Mouse (Mus musculus) CH12.LX (cell line): ENCODE measurements around the gene Vmn1r4. TPM values are rescaled to one million over a fixed set of nuclear protein-coding genes. Genes with fewer than 3 reads are reported as not detected.

ENCODE experiments used
- DNase-seq: peaks from one replicate; pipeline ENCODE4 v3.0.0-alpha.2; 2013; ENCODE audit errors: extremely low read depth
- H3K27ac ChIP-seq: 2 replicates; pipeline ENCODE4 v1.5.1; 2012; ENCODE audit warnings: low read depth, mild to moderate bottlenecking, control low read depth, moderate library complexity; ENCODE audit not compliant: insufficient read depth
- H3K27me3 ChIP-seq: replicated peaks from 2 replicates; pipeline ENCODE3; 2012; ENCODE audit warnings: inconsistent platforms
- H3K36me3 ChIP-seq, 2 experiments: replicated peaks in 1 of 2; 2 replicates each; pipeline versions ENCODE3 to v1.6.1; 2012; ENCODE audit warnings: inconsistent platforms in 1 of 2, low read length in 1 of 2, mild to moderate bottlenecking in 1 of 2, mixed read lengths in 1 of 2, moderate library complexity in 1 of 2; ENCODE audit not compliant: control insufficient read depth in 1 of 2, insufficient read depth in 1 of 2
- H3K4me1 ChIP-seq, 2 experiments: 2 replicates each; pipeline ENCODE4 v1.6.1; 2012; ENCODE audit warnings: inconsistent platforms in 1 of 2, moderate library complexity in 1 of 2; ENCODE audit not compliant: insufficient read depth in 2 of 2, control insufficient read depth in 1 of 2
- H3K4me2 ChIP-seq: 2 replicates; pipeline ENCODE4 v1.6.1; 2012; ENCODE audit warnings: low read depth, mild to moderate bottlenecking, control low read depth; ENCODE audit not compliant: poor library complexity, insufficient read depth, severe bottlenecking
- H3K4me3 ChIP-seq, 3 experiments: fragments of 150-350 bp in 1 of 3; sonication (generic) in 1 of 3; replicated peaks in 1 of 3; 2 replicates each; pipeline versions ENCODE3 to v1.5.1; 2011 to 2012; ENCODE audit warnings: low read depth in 2 of 3, low read length in 2 of 3, mild to moderate bottlenecking in 2 of 3, moderate library complexity in 2 of 3, control low read depth in 1 of 3, improper control_type of control experiment in 1 of 3, inconsistent platforms in 1 of 3, mixed read lengths in 1 of 3; ENCODE audit not compliant: poor library complexity in 1 of 3
- H3K79me2 ChIP-seq: replicated peaks from 2 replicates; pipeline ENCODE4 v1.6.1; 2012; ENCODE audit warnings: mild to moderate bottlenecking, moderate library complexity; ENCODE audit not compliant: control insufficient read depth, poor library complexity, insufficient read depth, severe bottlenecking; ENCODE audit errors: extremely low read depth
- H3K9ac ChIP-seq: 2 replicates; pipeline ENCODE4 v1.6.1; 2012; ENCODE audit warnings: low read depth, mild to moderate bottlenecking, control low read depth, moderate library complexity; ENCODE audit not compliant: insufficient read depth
- H3K9me3 ChIP-seq: replicated peaks from 2 replicates; pipeline ENCODE3; 2012; ENCODE audit warnings: low read length, inconsistent platforms, mixed read lengths
- ELF1 ChIP-seq: IDR thresholded peaks from 2 replicates; pipeline ENCODE4 v1.6.1; 2014; ENCODE audit warnings: low read depth, mild to moderate bottlenecking, inconsistent platforms, low read length, improper control_type of control experiment
- EP300 ChIP-seq: IDR thresholded peaks from 2 replicates; pipeline ENCODE4 v1.6.1; 2011; ENCODE audit warnings: low read length, improper control_type of control experiment
- GABPA ChIP-seq: IDR thresholded peaks from 2 replicates; pipeline ENCODE4 v1.6.1; 2012; ENCODE audit warnings: low read depth, low read length, improper control_type of control experiment, inconsistent platforms; ENCODE audit not compliant: insufficient replicate concordance
- HCFC1 ChIP-seq: IDR thresholded peaks from 2 replicates; pipeline ENCODE4 v1.6.1; 2012; ENCODE audit warnings: low read depth, mild to moderate bottlenecking, inconsistent platforms, low read length, improper control_type of control experiment
- IRF4 ChIP-seq: IDR thresholded peaks from 2 replicates; pipeline ENCODE4 v1.6.1; 2014; ENCODE audit warnings: low read depth, mild to moderate bottlenecking, inconsistent platforms, low read length, improper control_type of control experiment
- JUN ChIP-seq: IDR thresholded peaks from 2 replicates; pipeline ENCODE4 v1.6.1; 2011; ENCODE audit warnings: low read depth, mild to moderate bottlenecking, low read length, improper control_type of control experiment, moderate library complexity; ENCODE audit not compliant: insufficient read depth
- JUND ChIP-seq: conservative IDR thresholded peaks from 2 replicates; pipeline ENCODE4 v1.6.1; 2011; ENCODE audit warnings: low read depth, low read length, improper control_type of control experiment
- MAX ChIP-seq: IDR thresholded peaks from 2 replicates; pipeline ENCODE4 v1.6.1; 2011; ENCODE audit warnings: low read length, improper control_type of control experiment
- PAX5 ChIP-seq: IDR thresholded peaks from 2 replicates; pipeline ENCODE4 v1.6.1; 2012; ENCODE audit warnings: low read length, inconsistent platforms, mixed read lengths
- RCOR1 ChIP-seq: conservative IDR thresholded peaks from 2 replicates; pipeline ENCODE4 v1.6.1; 2012; ENCODE audit warnings: low read depth, mild to moderate bottlenecking, inconsistent platforms, low read length, improper control_type of control experiment
- SIN3A ChIP-seq: IDR thresholded peaks from 2 replicates; pipeline ENCODE4 v1.6.1; 2012; ENCODE audit warnings: low read length, improper control_type of control experiment, inconsistent platforms
- TBP ChIP-seq: conservative IDR thresholded peaks from 2 replicates; pipeline ENCODE4 v1.6.1; 2011; ENCODE audit warnings: low read depth, low read length, improper control_type of control experiment
- UBTF ChIP-seq: IDR thresholded peaks from 2 replicates; pipeline ENCODE4 v1.6.1; 2012; ENCODE audit warnings: low read depth, mild to moderate bottlenecking, inconsistent platforms, low read length, improper control_type of control experiment, moderate library complexity
- USF1 ChIP-seq: IDR thresholded peaks from 2 replicates; pipeline ENCODE4 v1.6.1; 2014; ENCODE audit warnings: low read depth, mild to moderate bottlenecking, inconsistent platforms, low read length, improper control_type of control experiment
- ZC3H11A ChIP-seq: IDR thresholded peaks from 2 replicates; pipeline ENCODE4 v1.6.1; 2012; ENCODE audit warnings: low read depth, mild to moderate bottlenecking, inconsistent platforms, low read length, improper control_type of control experiment
- ZMIZ1 ChIP-seq: IDR thresholded peaks from 2 replicates; pipeline ENCODE4 v1.6.1; 2012; ENCODE audit warnings: low read depth, mild to moderate bottlenecking, inconsistent platforms, low read length, improper control_type of control experiment
- ZNF384 ChIP-seq: IDR thresholded peaks from 2 replicates; pipeline ENCODE4 v1.6.1; 2012; ENCODE audit warnings: low read depth, low read length, improper control_type of control experiment, inconsistent platforms
- dilution Hi-C: fragments of 300-500 bp; cut with MboI; formaldehyde crosslinking; loops from 2 replicates; pipeline ENCODE4 v1.14.3; 2020; ENCODE audit warnings: low sequenced_read_pairs; ENCODE audit not compliant: extremely low pct_unique_long_range_greater_than_20kb, extremely low pct_ligation_motif_present
- in situ Hi-C: fragments of 300-500 bp; cut with MboI; formaldehyde crosslinking; loops from 3 replicates; pipeline ENCODE4 v1.14.3; 2019; ENCODE audit warnings: low sequenced_read_pairs, low pct_ligation_motif_present, low pct_unique_long_range_greater_than_20kb, mixed read lengths
- polyA plus RNA-seq: library from polyadenylated mRNA; unstranded; fragments of >175 nt; gene quantifications from 2 replicates; pipeline ENCODE4 v1.2.1, GENCODE M21; 2012; ENCODE audit warnings: low read depth; ENCODE audit not compliant: insufficient read length
- total RNA-seq, 2 experiments: library from RNA; depleted of rRNA; stranded (reverse); fragments of 300-350 nt in 1 of 2; fragments of >200 nt in 1 of 2; gene quantifications; 2 replicates each; pipeline ENCODE4 v1.2.3; 2012 to 2014

Vmn1r4 gene
- total and polyA plus RNA-seq, 3 experiments, result 0.11 to 0.25 (median 0.11) TPM

DNA sequence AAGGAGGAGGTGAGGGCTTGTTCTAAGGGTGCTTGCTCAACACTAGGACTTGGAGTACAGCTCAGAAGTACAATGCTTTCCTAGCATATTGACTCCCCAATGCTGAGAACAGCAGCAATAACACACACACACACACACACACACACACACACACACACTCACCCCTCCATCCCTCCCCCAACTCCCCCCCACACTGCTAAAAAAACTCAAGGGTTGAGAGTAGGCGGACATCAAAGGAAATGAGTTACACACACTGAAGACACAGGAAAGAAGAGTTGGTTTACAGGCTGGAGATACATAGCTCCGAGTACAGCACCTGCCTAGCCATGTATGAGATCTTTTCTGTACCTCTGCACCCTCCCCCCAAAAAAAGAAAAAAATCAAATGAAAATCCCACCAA lies 7.5 kb upstream of the Vmn1r4 start:
- TF ChIP-seq JUN (no peak), ELF1 (no peak), RCOR1 (no peak), UBTF (no peak), IRF4 (no peak), TBP (no peak), USF1 (no peak), ZNF384 (no peak), EP300 (no peak)
- Histone ChIP-seq H3K4me2 (no peak overlapping the region), H3K4me1 (0 out of 4 replicates have a peak, but pooled peaks cover 0 to 4% of the 10 kb centered on the region in 2 experiments), H3K9me3 (peaks cover 6% of the 10 kb centered on the region), H3K79me2 (peaks cover 16% of the 10 kb centered on the region), H3K4me3 (no peak overlapping the region), H3K27ac (no peak overlapping the region), H3K9ac (no peak overlapping the region), H3K27me3 (no peaks in the 10 kb centered on the region), H3K36me3 (peaks cover 0 to 13% of the 10 kb centered on the region in 2 experiments)
- in situ Hi-C loops, result no loop called here
- dilution Hi-C loops, result no loop called here
- no peak for DNase-seq

DNA sequence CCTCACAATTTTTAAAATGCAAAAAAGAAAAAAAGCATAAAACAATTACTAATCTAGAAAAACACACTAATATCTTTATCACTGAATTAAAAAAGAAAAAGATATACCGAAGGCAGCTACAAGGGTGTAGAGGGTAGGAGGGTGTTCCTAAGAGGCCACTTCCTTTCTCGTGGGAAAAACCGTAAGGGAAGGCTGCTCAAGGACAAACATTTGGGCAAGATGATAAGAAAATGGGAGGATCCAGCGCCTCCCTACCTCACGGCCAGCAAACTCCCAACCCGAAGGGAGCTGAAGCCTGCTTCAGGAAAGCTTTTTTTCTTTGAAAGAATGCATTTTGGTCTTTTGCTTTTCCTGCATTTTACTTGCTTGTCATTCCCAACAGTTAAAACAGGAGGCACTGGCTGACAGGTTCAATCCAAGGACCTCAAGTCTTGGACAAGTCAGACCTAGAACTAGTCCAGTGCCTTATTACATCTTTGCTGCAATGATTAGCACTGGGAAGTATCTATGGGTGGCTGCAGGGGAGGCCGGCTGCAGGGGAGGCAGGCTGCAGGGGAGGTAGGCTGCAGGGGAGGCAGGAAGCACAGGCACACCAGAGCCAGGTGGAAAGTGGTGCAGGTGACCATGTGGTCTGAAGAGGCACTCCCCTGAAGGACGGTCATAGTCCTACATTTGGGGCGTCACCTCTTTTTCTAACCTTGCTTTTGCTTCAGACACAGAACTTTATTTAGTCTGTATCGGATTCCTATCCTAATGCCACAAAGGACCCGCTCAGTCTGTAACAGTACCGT lies 6.0 kb upstream of the Vmn1r4 start:
- no peak for DNase-seq
- Histone ChIP-seq H3K4me3 (no peak overlapping the region), H3K4me1 (peaks cover 3 to 10% of the 10 kb centered on the region in 2 experiments; a peak in 2 of 4 replicates), H3K9ac (no peak overlapping the region), H3K27ac (no peak overlapping the region), H3K27me3 (no peaks in the 10 kb centered on the region), H3K79me2 (peaks cover 17% of the 10 kb centered on the region), H3K4me2 (no peak overlapping the region), H3K9me3 (peaks cover 6% of the 10 kb centered on the region), H3K36me3 (peaks cover 0 to 13% of the 10 kb centered on the region in 2 experiments)
- in situ Hi-C loops, result no loop called here
- TF ChIP-seq GABPA (no peak), ZC3H11A (no peak), EP300 (no peak), SIN3A (no peak), ZMIZ1 (no peak), PAX5 (no peak), MAX (no peak), HCFC1 (no peak), JUND (no peak)
- dilution Hi-C loops, result no loop called here
